Mouse (Mus musculus) G1E (cell line): ENCODE data around the gene Resp18.

ENCODE experiments used
- CTCF ChIP-seq: IDR thresholded peaks from 2 replicates; pipeline ENCODE4 v1.5.1; 2012; ENCODE audit warnings: low read depth, low read length, inconsistent platforms, mixed read lengths
- GATA1 ChIP-seq: IDR thresholded peaks from 2 replicates; pipeline ENCODE4 v1.6.1; 2012; ENCODE audit warnings: borderline replicate concordance, low read length, inconsistent platforms, mixed read lengths
- GATA2 ChIP-seq: IDR thresholded peaks from 2 replicates; pipeline ENCODE4 v1.6.1; 2012; ENCODE audit warnings: low read depth, low read length, inconsistent platforms, borderline replicate concordance
- POLR2AphosphoS5 ChIP-seq: IDR thresholded peaks from 2 replicates; pipeline ENCODE4 v1.6.1; 2012; ENCODE audit warnings: low read depth, low read length, inconsistent platforms; ENCODE audit not compliant: insufficient replicate concordance
- TAL1 ChIP-seq: conservative IDR thresholded peaks from 2 replicates; pipeline ENCODE4 v1.6.1; 2012; ENCODE audit warnings: low read depth, low read length, inconsistent platforms, mixed read lengths

- TF ChIP-seq GATA1 = no peak
- TF ChIP-seq TAL1 = no peak
- no peak for TF ChIP-seq CTCF
- TF ChIP-seq POLR2AphosphoS5 = no peak
- TF ChIP-seq GATA2 = no peak
Measured at GRCm38 (mm10) chr1:75315011-75315410, 36.8 kb upstream of the Resp18 start.
